Comparison of ENCODE assay signal across 9 mouse cellular contexts in genomic region chr1:136232986-136233790, GRCm38 (mm10). TPM values are rescaled to one million over a fixed set of nuclear protein-coding genes. Genes with fewer than 3 reads are reported as not detected.
DNase-seq lines count a peak whose midpoint lies in the region; ATAC-seq and TF ChIP-seq lines count a peak whose summit lies in the region.
"Had no signal": no experiment of that assay in that cellular context is flagged by ENCODE, and none has a peak within 500 bp of the region (broad histone marks: within the 10 kb centered on the region; RNA-seq: fewer than 3 reads in every experiment).

No protein-coding gene starts in this region.

- no peaks in the 10 kb centered on the region for H3K36me3 ChIP-seq in heart, embryonic 15.5 days
- no peaks in the 10 kb centered on the region for H3K36me3 ChIP-seq in hindbrain, embryonic 14.5 days (replicated peaks; ENCODE audit: control insufficient read depth, insufficient read depth)
- no peaks in the 10 kb centered on the region for H3K36me3 ChIP-seq in midbrain, postnatal 0 days (ENCODE audit: insufficient read depth, low read length)
- H3K36me3 ChIP-seq: G1E had no signal

- TF ChIP-seq CTCF in midbrain, postnatal 0 days (IDR thresholded peaks at IDR 0.05) = no peak

- no peak for ATAC-seq in heart, embryonic 15.5 days (replicated peaks; ENCODE audit: insufficient number of reproducible peaks, insufficient read depth, low FRiP score, low read depth)
- no peak; the same call in 1 of the 2 replicates for ATAC-seq in hindbrain, embryonic 14.5 days (ENCODE audit: low FRiP score)
- no peak for ATAC-seq in midbrain, postnatal 0 days (ENCODE audit: low FRiP score)
- ATAC-seq in erythroid progenitor cell, adult 5-6 weeks (replicated peaks; ENCODE audit: low FRiP score, poor library complexity, severe bottlenecking) = no peak

- intact Hi-C loops in heart, postnatal 25 days (cut with DNase I) = no loop called here

- peaks cover 27% of the 10 kb centered on the region for H3K4me1 ChIP-seq in heart, embryonic 15.5 days (replicated peaks)
- peaks cover 36% of the 10 kb centered on the region for H3K4me1 ChIP-seq in hindbrain, embryonic 14.5 days (replicated peaks; ENCODE audit: control insufficient read depth, insufficient read depth, low read length)
- H3K4me1 ChIP-seq in midbrain, postnatal 0 days (ENCODE audit: insufficient read depth, low read length) = peaks cover 8% of the 10 kb centered on the region

- no peak for DNase-seq in heart, postnatal 25 days (ENCODE audit: low spot score)
- peak; percentile 42 for DNase-seq in NIH3T3 (ENCODE audit: low read depth)
- no peak for DNase-seq in hindbrain, embryonic 14.5 days (ENCODE audit: low spot score)
- DNase-seq in midbrain, postnatal 0 days (ENCODE audit: low spot score) = no peak
- DNase-seq in testis, postnatal 14 days (ENCODE audit: low spot score) = no peak
- DNase-seq in layer of hippocampus, postnatal 25 days (ENCODE audit: extremely low spot score in 1 of 2, low spot score in 1 of 2) = no peak

- H3K27me3 ChIP-seq in heart, embryonic 15.5 days = peaks cover 35% of the 10 kb centered on the region
- H3K27me3 ChIP-seq in hindbrain, embryonic 14.5 days (ENCODE audit: control insufficient read depth, insufficient read depth, low read length) = 0 out of 2 replicates have a peak, but pooled peaks cover 7% of the 10 kb centered on the region
- H3K27me3 ChIP-seq in midbrain, postnatal 0 days (ENCODE audit: insufficient read depth, low read length) = 0 out of 2 replicates have a peak, but pooled peaks cover 4% of the 10 kb centered on the region

- no peak overlapping the region for H3K27ac ChIP-seq in heart, embryonic 15.5 days
- no peak overlapping the region for H3K27ac ChIP-seq in hindbrain, embryonic 14.5 days
- no peak overlapping the region for H3K27ac ChIP-seq in midbrain, postnatal 0 days (ENCODE audit: low read depth, low read length)

- peak overlapping the region; percentile 62 for H3K4me3 ChIP-seq in heart, embryonic 15.5 days
- peak overlapping the region; percentile 48 for H3K4me3 ChIP-seq in hindbrain, embryonic 14.5 days (replicated peaks; ENCODE audit: low read length)
- H3K4me3 ChIP-seq in midbrain, postnatal 0 days (ENCODE audit: low read depth, low read length) = peak overlapping the region; percentile 54

- WGBS in heart, embryonic 15.5 days = 5% methylated on average over 23 of the region's 23 CpGs
- under 1% methylated on average over 23 of the region's 23 CpGs for WGBS in hindbrain, embryonic 14.5 days
- WGBS in midbrain, postnatal 0 days = 3% methylated on average over 23 of the region's 23 CpGs

- peak overlapping the region; percentile 85 for H3K4me2 ChIP-seq in heart, embryonic 15.5 days
- H3K4me2 ChIP-seq in hindbrain, embryonic 14.5 days (replicated peaks) = peak overlapping the region; percentile 63
- H3K4me2 ChIP-seq in midbrain, postnatal 0 days (ENCODE audit: low read depth, low read length, poor library complexity, severe bottlenecking) = peak overlapping the region; percentile 91

- no peaks in the 10 kb centered on the region for H3K9me3 ChIP-seq in heart, embryonic 15.5 days (replicated peaks)
- H3K9me3 ChIP-seq in hindbrain, embryonic 14.5 days (ENCODE audit: control insufficient read depth, low read length) = no peaks in the 10 kb centered on the region
- H3K9me3 ChIP-seq in midbrain, postnatal 0 days (ENCODE audit: low read length) = no peaks in the 10 kb centered on the region
- H3K9me3 ChIP-seq: G1E had no signal

- no peak overlapping the region for H3K9ac ChIP-seq in heart, embryonic 15.5 days
- peak overlapping the region; percentile 57 for H3K9ac ChIP-seq in hindbrain, embryonic 14.5 days
- no peak overlapping the region for H3K9ac ChIP-seq in midbrain, postnatal 0 days (replicated peaks; ENCODE audit: low read length, poor library complexity, severe bottlenecking)

RNA-seq across cellular contexts. Expression of gene Inava, which starts 0.9 kb away (rescaled TPM):
- polyA plus RNA-seq in heart, embryonic 15.5 days (2015; fragmentation: Nextera tagmentation; extraction: Ambion mirVana) = 0.45 and 3.8 TPM in 2 replicates
- total RNA-seq in heart, postnatal 25 days (2021) = not detected
- 2.6 and 2.8 TPM in 2 replicates for polyA plus RNA-seq in hindbrain, embryonic 14.5 days (2014; fragmentation: Nextera tagmentation; extraction: Ambion mirVana)
- 4.1 and 5.2 TPM in 2 replicates for total RNA-seq in midbrain, postnatal 0 days (2014; rRNA removed)
- polyA plus RNA-seq in midbrain, postnatal 0 days (2015; fragmentation: Nextera tagmentation; extraction: Ambion mirVana) = 1.4 and 2.2 TPM in 2 replicates
- total RNA-seq in layer of hippocampus, postnatal 25 days (2021) = 1 to 10 TPM; 4.5 to 5.8 TPM
- total RNA-seq in erythroid progenitor cell, adult 5-6 weeks (2015; ENCODE audit: low replicate concordance) = not detected in 2 replicates
- total RNA-seq in erythroid progenitor cell, adult 5-6 weeks (2017; ENCODE audit: low replicate concordance) = not detected in 2 replicates

RNA-seq across cellular contexts. Expression of gene Mroh3, which starts 20.6 kb away (rescaled TPM):
- polyA plus RNA-seq in heart, embryonic 15.5 days (2015; fragmentation: Nextera tagmentation; extraction: Ambion mirVana) = not detected in 2 replicates
- not detected for total RNA-seq in heart, postnatal 25 days (2021)
- polyA plus RNA-seq in hindbrain, embryonic 14.5 days (2014; fragmentation: Nextera tagmentation; extraction: Ambion mirVana) = not detected in 2 replicates
- 0.27 TPM in 1 of 2 replicates, not detected in the other for total RNA-seq in midbrain, postnatal 0 days (2014; rRNA removed)
- not detected in 2 replicates for polyA plus RNA-seq in midbrain, postnatal 0 days (2015; fragmentation: Nextera tagmentation; extraction: Ambion mirVana)
- total RNA-seq in layer of hippocampus, postnatal 25 days (2021) = 1 to 10 TPM in 1 of 2 experiments, under 1 TPM in 1; 0.86 to 2.0 TPM
- total RNA-seq in erythroid progenitor cell, adult 5-6 weeks (2015; ENCODE audit: low replicate concordance) = not detected in 2 replicates
- not detected in 2 replicates for total RNA-seq in erythroid progenitor cell, adult 5-6 weeks (2017; ENCODE audit: low replicate concordance)
- polyA plus RNA-seq: G1E had no signal

RNA-seq across cellular contexts. Expression of gene Gpr25, which starts 27.5 kb away (rescaled TPM):
- 0.15 and 0.34 TPM in 2 replicates for polyA plus RNA-seq in heart, embryonic 15.5 days (2015; fragmentation: Nextera tagmentation; extraction: Ambion mirVana)
- not detected for total RNA-seq in heart, postnatal 25 days (2021)
- polyA plus RNA-seq in hindbrain, embryonic 14.5 days (2014; fragmentation: Nextera tagmentation; extraction: Ambion mirVana) = 1.2 and 2.3 TPM in 2 replicates
- total RNA-seq in midbrain, postnatal 0 days (2014; rRNA removed) = 1.3 and 2.8 TPM in 2 replicates
- polyA plus RNA-seq in midbrain, postnatal 0 days (2015; fragmentation: Nextera tagmentation; extraction: Ambion mirVana) = 1.7 and 2.1 TPM in 2 replicates
- total RNA-seq in layer of hippocampus, postnatal 25 days (2021) = 1 to 10 TPM; 6.6 to 7.5 TPM
- not detected in 2 replicates for total RNA-seq in erythroid progenitor cell, adult 5-6 weeks (2015; ENCODE audit: low replicate concordance)
- not detected in 2 replicates for total RNA-seq in erythroid progenitor cell, adult 5-6 weeks (2017; ENCODE audit: low replicate concordance)
- total RNA-seq: G1E had no signal
- polyA plus RNA-seq: G1E had no signal
